Mouse (Mus musculus) C2C12 (cell line): ENCODE data around the gene Kcnma1.

Experiments used
- CTCF ChIP-seq: IDR thresholded peaks from one replicate; pipeline ENCODE4 v1.5.1; 2011; ENCODE audit not compliant: control insufficient read depth, insufficient read depth, insufficient read length
- USF1 ChIP-seq: IDR thresholded peaks from one replicate; pipeline ENCODE4 v1.6.1; 2011; ENCODE audit warnings: low read depth, mild to moderate bottlenecking, control low read depth, moderate library complexity

DNA sequence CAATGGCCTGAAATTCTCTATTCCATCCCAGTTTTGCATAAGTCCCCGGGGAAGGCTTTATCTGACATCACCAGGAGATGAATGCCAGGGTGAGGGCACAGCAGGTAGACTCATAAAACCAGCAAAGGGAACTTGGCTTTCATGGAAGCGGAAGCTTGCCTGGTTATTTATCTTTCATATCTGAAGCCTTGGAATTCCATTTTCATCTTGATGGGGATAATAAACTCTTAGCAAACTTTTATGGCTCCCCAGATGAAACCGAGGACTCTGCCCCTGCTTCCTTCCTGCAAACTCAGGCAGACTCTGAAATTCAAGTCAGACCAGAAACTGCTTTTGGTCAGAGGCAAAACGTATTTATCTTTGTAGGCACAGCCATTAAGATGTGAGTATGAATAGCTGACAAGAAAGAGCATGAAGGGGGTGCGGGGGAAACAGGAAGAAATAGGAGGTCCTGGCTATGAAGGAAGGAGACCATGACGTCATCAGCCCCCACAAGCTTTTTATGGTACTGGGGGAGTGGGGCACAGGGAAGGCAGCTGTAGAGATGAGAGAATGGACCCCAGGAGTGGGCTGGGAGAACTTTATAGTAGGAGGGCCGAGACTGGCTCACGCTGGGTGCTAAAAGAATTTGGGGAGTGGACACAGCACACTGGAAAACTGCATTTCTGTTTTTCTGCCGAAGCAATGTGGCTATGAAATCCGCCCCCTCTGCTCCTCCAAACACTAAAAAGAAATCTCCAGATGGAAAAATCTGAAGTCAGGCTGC, 228.2 kb downstream of the Kcnma1 start:
- TF ChIP-seq USF1 (no peak), CTCF (no peak)
